Mouse (Mus musculus): Measurements from ENCODE around the gene Rad9a.

GRCm38 (mm10) chr19:4187303-4187702, 14.2 kb downstream of the Rad9a start:
- no peak for TF ChIP-seq CTCF (IDR thresholded peaks at IDR 0.05)
- no peak for TF ChIP-seq EP300 (IDR thresholded peaks at IDR 0.05)

Measured in lung, postnatal 0 days (tissue).